Comparison of ENCODE assay signal across 9 mouse cellular contexts in the genomic region with DNA sequence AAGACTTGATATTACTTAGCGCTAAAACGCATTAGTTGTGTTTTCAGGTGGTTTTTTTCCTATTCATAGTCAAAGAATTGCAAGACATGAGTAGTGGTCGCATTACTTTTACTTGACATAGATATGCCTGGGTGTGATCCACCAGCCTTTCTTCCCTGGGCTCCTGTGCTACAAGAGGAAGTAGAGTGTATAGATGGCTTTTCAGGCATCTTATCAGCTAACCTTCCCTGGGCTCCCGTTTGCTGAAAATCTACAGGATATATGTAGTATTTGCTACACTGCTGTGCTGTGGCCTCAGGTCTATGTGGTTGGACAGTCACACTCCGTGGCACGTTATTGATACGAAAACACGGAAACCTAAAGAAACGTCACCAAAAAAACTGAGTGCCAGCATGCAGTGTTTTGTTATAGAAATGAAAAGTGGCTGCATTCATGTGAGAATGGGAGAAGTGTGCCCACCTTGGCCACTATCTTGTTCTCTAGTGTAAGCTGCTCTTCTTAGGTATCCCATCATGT. TPM values are rescaled to one million over a fixed set of nuclear protein-coding genes. Genes with fewer than 3 reads are reported as not detected.
A peak's percentile ranks its signal among the peaks of the same experiment; 100 is the strongest.
DNase-seq lines count a peak whose midpoint lies in the region; ATAC-seq and TF ChIP-seq lines count a peak whose summit lies in the region.
"Had no signal": no experiment of that assay in that cellular context is flagged by ENCODE, and none has a peak within 500 bp of the region (broad histone marks: within the 10 kb centered on the region; RNA-seq: fewer than 3 reads in every experiment).

No protein-coding gene starts in this region.

- peak overlapping the region; percentile 47 for H3K4me3 ChIP-seq in lung, adult 2 months (replicated peaks; ENCODE audit: extremely low read depth, low read depth, low read length)
- H3K4me3 ChIP-seq in intestine, embryonic 14.5 days (ENCODE audit: low read depth, low read length): peak overlapping the region; percentile 90; the same call in 1 of the 2 replicates
- peak overlapping the region; percentile 85 for H3K4me3 ChIP-seq in neural tube, embryonic 13.5 days

- peaks cover 9% of the 10 kb centered on the region for H3K36me3 ChIP-seq in intestine, embryonic 14.5 days (ENCODE audit: control insufficient read depth, insufficient read depth, low read length)
- peaks cover 6% of the 10 kb centered on the region for H3K36me3 ChIP-seq in neural tube, embryonic 13.5 days

- ATAC-seq in common myeloid progenitor, adult 5-6 weeks (replicated peaks; ENCODE audit: low read depth, poor library complexity, severe bottlenecking): peak; percentile 17; the same call in 1 of the 2 replicates
- ATAC-seq in intestine, embryonic 14.5 days (replicated peaks; ENCODE audit: low FRiP score, low TSS enrichment, low read depth): no peak
- ATAC-seq in neural tube, embryonic 13.5 days (ENCODE audit: low read depth): no peak

- no peak overlapping the region for H3K27ac ChIP-seq in intestine, embryonic 14.5 days (ENCODE audit: low read depth)
- no peak overlapping the region for H3K27ac ChIP-seq in neural tube, embryonic 13.5 days (replicated peaks)

- no peak overlapping the region for H3K9ac ChIP-seq in intestine, embryonic 14.5 days (ENCODE audit: low read length)
- no peak overlapping the region for H3K9ac ChIP-seq in neural tube, embryonic 13.5 days

- 65% methylated on average over 9 of the region's 9 CpGs for WGBS in lung, adult 2 months
- WGBS in intestine, embryonic 14.5 days: 85% methylated on average over 9 of the region's 9 CpGs
- WGBS in neural tube, embryonic 13.5 days: 88% methylated on average over 9 of the region's 9 CpGs

- TF ChIP-seq POLR2A in lung, adult 2 months (IDR thresholded peaks at IDR 0.05; ENCODE audit: borderline replicate concordance, extremely low read depth, low read depth, low read length): no peak

- peak overlapping the region; percentile 69 for H3K4me2 ChIP-seq in intestine, embryonic 14.5 days (ENCODE audit: low read length)
- H3K4me2 ChIP-seq in neural tube, embryonic 13.5 days: peak overlapping the region; percentile 86

- H3K27me3 ChIP-seq in intestine, embryonic 14.5 days (replicated peaks; ENCODE audit: control insufficient read depth, insufficient read depth, low read length): no peaks in the 10 kb centered on the region
- no peaks in the 10 kb centered on the region for H3K27me3 ChIP-seq in neural tube, embryonic 13.5 days

- no peaks in the 10 kb centered on the region for H3K9me3 ChIP-seq in intestine, embryonic 14.5 days (ENCODE audit: control insufficient read depth, low read length)
- no peaks in the 10 kb centered on the region for H3K9me3 ChIP-seq in neural tube, embryonic 13.5 days

- no peak for TF ChIP-seq CTCF in lung, adult 2 months (IDR thresholded peaks at IDR 0.05; ENCODE audit: insufficient read depth, low read length)

- H3K4me1 ChIP-seq in lung, adult 2 months (ENCODE audit: control insufficient read depth, insufficient read depth, low read length): peaks cover 14% of the 10 kb centered on the region
- peaks cover 29% of the 10 kb centered on the region for H3K4me1 ChIP-seq in intestine, embryonic 14.5 days (replicated peaks; ENCODE audit: control insufficient read depth, insufficient read depth, low read length)
- H3K4me1 ChIP-seq in neural tube, embryonic 13.5 days (replicated peaks): peaks cover 33% of the 10 kb centered on the region

- no peak for DNase-seq in lung, adult 2 months
- no peak for DNase-seq in lung, postnatal 10 days
- no peak for DNase-seq in intestine, embryonic 14.5 days (ENCODE audit: low spot score)
- DNase-seq in layer of hippocampus, postnatal 36 days: no peak
- DNase-seq in cerebellum, adult 8-10 months: no peak
- no peak for DNase-seq in left cerebral cortex, adult 9 months (ENCODE audit: low spot score in 2 of 2)
- DNase-seq: adrenal gland, postnatal 14 days had no signal

RNA-seq across cellular contexts. Expression of a gene that starts 6.6 kb away (rescaled TPM):
- 2.8 and 5.6 TPM in 2 replicates for polyA plus RNA-seq in lung, adult 2 months (2012; rRNA removed)
- 6.3 and 6.5 TPM in 2 replicates for total RNA-seq in common myeloid progenitor, adult 5-6 weeks (2017)
- polyA plus RNA-seq in intestine, embryonic 14.5 days (2014; fragmentation: Nextera tagmentation; extraction: Ambion mirVana): 2.0 TPM in 2 replicates
- 4.6 TPM in 2 replicates for polyA plus RNA-seq in neural tube, embryonic 13.5 days (2015; fragmentation: Nextera tagmentation; extraction: Ambion mirVana)
- total RNA-seq in layer of hippocampus, postnatal 36 days (2021): 10 to 100 TPM; 15.9 to 16.7 TPM

RNA-seq across cellular contexts. Expression of a gene that starts 6.7 kb away (rescaled TPM):
- polyA plus RNA-seq in lung, adult 2 months (2012; rRNA removed): 9.5 and 13.9 TPM in 2 replicates
- total RNA-seq in common myeloid progenitor, adult 5-6 weeks (2017): 89.1 and 119 TPM in 2 replicates
- 39.9 and 40.3 TPM in 2 replicates for polyA plus RNA-seq in intestine, embryonic 14.5 days (2014; fragmentation: Nextera tagmentation; extraction: Ambion mirVana)
- polyA plus RNA-seq in neural tube, embryonic 13.5 days (2015; fragmentation: Nextera tagmentation; extraction: Ambion mirVana): 33.5 and 33.7 TPM in 2 replicates
- 10 to 100 TPM; 45.1 to 55.8 TPM for total RNA-seq in layer of hippocampus, postnatal 36 days (2021)
